Mouse (Mus musculus) kidney, embryonic 14.5 days (tissue): ENCODE measurements around the gene Kif5a. TPM values are rescaled to one million over a fixed set of nuclear protein-coding genes. Genes with fewer than 3 reads are reported as not detected.
A peak's percentile ranks its signal among the peaks of the same experiment; 100 is the strongest.
"Not testable (repeated sequence)": the region's sequence is repeated elsewhere in the genome, so short reads cannot be mapped to it uniquely, and the experiment has no call there.

Experiments
- ATAC-seq: fragments of 200-750 bp; cut with Nextera tagmentation; 2 replicates; pipeline ENCODE4 v1.8.0; 2017; ENCODE audit warnings: moderate number of reproducible peaks, mild to moderate bottlenecking, moderate TSS enrichment, moderate library complexity; ENCODE audit not compliant: low FRiP score, low TSS enrichment
- H3K27ac ChIP-seq: fragments of 300-500 bp; sonication (generic); 2 replicates; pipeline ENCODE4 v1.5.1; 2014; ENCODE audit warnings: low read depth, mild to moderate bottlenecking, low read length, moderate library complexity, mixed read lengths
- H3K27me3 ChIP-seq: fragments of 300-500 bp; sonication (generic); 2 replicates; pipeline ENCODE4 v1.6.1; 2014; ENCODE audit warnings: mild to moderate bottlenecking, low read length; ENCODE audit not compliant: control insufficient read depth, insufficient read depth
- H3K36me3 ChIP-seq: fragments of 300-500 bp; sonication (generic); 2 replicates; pipeline ENCODE4 v1.6.1; 2014; ENCODE audit warnings: low read length, mixed read lengths; ENCODE audit not compliant: control insufficient read depth, insufficient read depth
- H3K4me1 ChIP-seq: fragments of 300-500 bp; sonication (generic); 2 replicates; pipeline ENCODE4 v1.6.1; 2014; ENCODE audit warnings: low read length, mixed read lengths; ENCODE audit not compliant: control insufficient read depth, insufficient read depth
- H3K4me2 ChIP-seq: fragments of 300-500 bp; sonication (generic); replicated peaks from 2 replicates; pipeline ENCODE4 v1.6.1; 2014; ENCODE audit warnings: low read depth, mild to moderate bottlenecking, low read length
- H3K4me3 ChIP-seq: fragments of 300-500 bp; sonication (generic); 2 replicates; pipeline ENCODE4 v1.5.1; 2014; ENCODE audit warnings: mild to moderate bottlenecking, low read length
- H3K9ac ChIP-seq: fragments of 300-500 bp; sonication (generic); 2 replicates; pipeline ENCODE4 v1.6.1; 2014; ENCODE audit warnings: low read depth, mild to moderate bottlenecking, low read length, moderate library complexity
- H3K9me3 ChIP-seq: fragments of 300-500 bp; sonication (generic); 2 replicates; pipeline ENCODE4 v1.6.1; 2016; ENCODE audit warnings: low read length; ENCODE audit not compliant: control insufficient read depth
- WGBS: fragments of 180-500 bp; shearing (Covaris S2); extraction: QIAGEN DNeasy Blood & Tissue Kit; methylation state at CpG from one replicate; pipeline ENCODE4 v1.1.7; 2014; 5-methylcytosine and 5-hydroxymethylcytosine counted together
- polyA plus RNA-seq: library from polyadenylated mRNA; unstranded; fragments of >200 nt; fragmentation: Nextera tagmentation; extraction: Ambion mirVana; gene quantifications from 2 replicates; pipeline ENCODE4 v1.2.1, GENCODE M21; 2014

The Kif5a gene
- polyA plus RNA-seq = 0.37 and 0.57 TPM in 2 replicates

- WGBS = 1% methylated on average over 45 of the region's 53 CpGs
Observed at GRCm38 (mm10) chr10:127262548-127263398, at the start of gene Kif5a. TSS of gene Kif5a (minus strand) at chr10:127263348.

DNA sequence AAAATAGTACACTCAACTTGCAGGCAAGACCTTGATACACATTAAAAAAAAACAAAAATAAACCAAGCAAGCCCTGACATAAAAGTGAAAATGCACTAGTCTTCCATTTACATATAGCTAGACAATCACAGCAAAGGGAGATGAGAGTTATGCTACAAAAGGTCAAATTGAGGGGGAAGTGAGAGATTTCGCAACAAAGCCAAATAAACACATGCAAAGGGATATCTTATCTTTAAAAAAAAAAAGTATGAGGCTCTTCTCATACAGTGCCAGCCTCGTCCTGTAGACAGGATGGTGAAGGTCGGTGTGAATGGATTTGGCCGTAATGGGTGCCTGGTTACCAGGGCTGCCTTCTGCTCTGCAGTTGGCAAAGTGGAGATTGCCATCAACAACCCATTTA, 49.7 kb upstream of the Kif5a start:
- 83% methylated on average over 4 of the region's 4 CpGs for WGBS
- ATAC-seq = no peak
- Histone ChIP-seq H3K4me1 (peaks cover 8% of the 10 kb centered on the region), H3K27me3 (no peaks in the 10 kb centered on the region), H3K4me3 (no peak overlapping the region), H3K9me3 (no peaks in the 10 kb centered on the region), H3K36me3 (peaks cover 17% of the 10 kb centered on the region), H3K4me2 (no peak overlapping the region), H3K9ac (no peak overlapping the region), H3K27ac (no peak overlapping the region)

More at GRCm38 (mm10) chr10:127262548-127263398, at the start of gene Kif5a:
- no peaks in the 10 kb centered on the region for H3K36me3 ChIP-seq
- no peak within 1 kb of the TSS for H3K27ac ChIP-seq
- H3K9ac ChIP-seq = peak within 1 kb of the TSS; percentile 40; the same call in 1 of the 2 replicates
- peak within 1 kb of the TSS; percentile 87 for H3K4me2 ChIP-seq
- peaks cover 24% of the 10 kb centered on the region for H3K27me3 ChIP-seq
- H3K4me1 ChIP-seq = peaks cover 11% of the 10 kb centered on the region; the same call in 1 of the 2 replicates
- no peak for ATAC-seq
- peak within 1 kb of the TSS; percentile 42 for H3K4me3 ChIP-seq
- H3K9me3 ChIP-seq = no peaks in the 10 kb centered on the region

DNA sequence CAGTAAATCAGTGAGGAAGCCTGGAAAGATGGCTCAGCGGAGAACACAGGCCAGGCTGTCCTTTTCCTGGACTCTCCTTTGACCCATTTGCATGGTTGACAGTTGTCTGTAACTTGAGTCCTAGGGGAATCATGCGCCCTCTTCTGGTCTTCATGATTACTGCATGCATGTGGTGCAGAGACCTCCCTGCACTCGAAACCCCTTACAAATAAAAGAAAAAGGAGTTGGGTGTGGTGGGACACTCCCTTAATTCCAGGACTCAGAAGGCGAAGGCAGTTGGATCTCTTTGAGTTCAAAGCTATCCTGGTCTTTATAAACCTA, 49.2 kb upstream of the Kif5a start:
- WGBS = under 1% methylated on average over 4 of the region's 4 CpGs
- Histone ChIP-seq H3K27me3 (no peaks in the 10 kb centered on the region), H3K4me3 (peak overlapping the region; percentile 83), H3K9me3 (no peaks in the 10 kb centered on the region), H3K9ac (peak overlapping the region; percentile 87; the same call in 1 of the 2 replicates), H3K4me2 (peak overlapping the region; percentile 66), H3K36me3 (peaks cover 23% of the 10 kb centered on the region), H3K4me1 (peaks cover 8% of the 10 kb centered on the region), H3K27ac (no peak overlapping the region)
- peak; percentile 57 for ATAC-seq

DNA sequence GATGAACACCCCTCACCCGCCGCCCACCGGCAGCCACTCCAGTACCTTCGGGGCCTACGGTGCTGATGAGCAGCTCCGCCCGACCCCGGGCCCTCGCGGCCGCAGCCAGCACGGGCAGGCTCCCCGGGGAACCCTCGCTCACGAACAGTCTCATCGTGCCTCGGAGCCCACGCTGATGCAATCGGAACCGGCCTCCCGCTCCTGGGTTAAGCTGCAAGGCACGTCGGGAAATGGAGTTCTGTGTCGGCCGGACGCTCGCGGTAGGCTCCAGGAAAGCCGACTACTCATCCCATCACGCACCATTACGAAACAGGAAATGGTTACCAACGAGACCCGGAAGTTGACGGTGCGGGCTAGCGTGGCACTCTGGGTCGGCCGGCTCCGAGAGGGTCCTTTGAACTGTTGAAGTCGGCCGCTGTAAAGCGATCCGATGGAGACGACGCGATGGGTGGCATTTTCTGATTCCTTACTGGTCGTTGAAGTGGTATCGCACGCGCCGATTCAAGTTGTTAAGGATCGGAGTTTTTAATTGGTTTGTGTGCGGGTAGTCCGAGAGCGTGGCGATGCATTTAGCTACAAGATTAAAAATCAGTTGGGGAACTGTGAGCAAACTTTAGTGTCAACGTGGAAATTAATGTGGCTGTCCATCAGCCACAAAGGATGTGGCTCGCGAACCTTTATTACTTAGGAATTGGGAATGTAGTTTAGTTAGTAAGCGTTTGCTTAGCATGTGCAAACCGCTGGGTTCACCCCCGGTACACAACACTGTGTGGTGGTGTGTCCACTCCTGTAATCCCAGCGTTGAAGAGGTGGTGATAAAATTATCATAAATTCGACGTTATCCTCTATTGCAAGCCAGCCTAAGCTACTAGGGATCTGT, 48.6 kb upstream of the Kif5a start, which contains the start of gene Mars:
Gene Mars, minus strand, starts transcription at position 311 of the 880 bp plus-strand sequence.
- ATAC-seq = peak; percentile 94
- peak within 1 kb of the TSS; percentile 74 for H3K27ac ChIP-seq
- WGBS = under 1% methylated on average over 65 of the region's 65 CpGs
- H3K4me2 ChIP-seq = peak within 1 kb of the TSS; percentile 66
- peak within 1 kb of the TSS; percentile 83 for H3K4me3 ChIP-seq
- H3K36me3 ChIP-seq = peaks cover 29% of the 10 kb centered on the region
- H3K9ac ChIP-seq = peak within 1 kb of the TSS; percentile 87
- no peaks in the 10 kb centered on the region for H3K9me3 ChIP-seq
- peaks cover 8% of the 10 kb centered on the region for H3K4me1 ChIP-seq
- no peaks in the 10 kb centered on the region for H3K27me3 ChIP-seq

DNA sequence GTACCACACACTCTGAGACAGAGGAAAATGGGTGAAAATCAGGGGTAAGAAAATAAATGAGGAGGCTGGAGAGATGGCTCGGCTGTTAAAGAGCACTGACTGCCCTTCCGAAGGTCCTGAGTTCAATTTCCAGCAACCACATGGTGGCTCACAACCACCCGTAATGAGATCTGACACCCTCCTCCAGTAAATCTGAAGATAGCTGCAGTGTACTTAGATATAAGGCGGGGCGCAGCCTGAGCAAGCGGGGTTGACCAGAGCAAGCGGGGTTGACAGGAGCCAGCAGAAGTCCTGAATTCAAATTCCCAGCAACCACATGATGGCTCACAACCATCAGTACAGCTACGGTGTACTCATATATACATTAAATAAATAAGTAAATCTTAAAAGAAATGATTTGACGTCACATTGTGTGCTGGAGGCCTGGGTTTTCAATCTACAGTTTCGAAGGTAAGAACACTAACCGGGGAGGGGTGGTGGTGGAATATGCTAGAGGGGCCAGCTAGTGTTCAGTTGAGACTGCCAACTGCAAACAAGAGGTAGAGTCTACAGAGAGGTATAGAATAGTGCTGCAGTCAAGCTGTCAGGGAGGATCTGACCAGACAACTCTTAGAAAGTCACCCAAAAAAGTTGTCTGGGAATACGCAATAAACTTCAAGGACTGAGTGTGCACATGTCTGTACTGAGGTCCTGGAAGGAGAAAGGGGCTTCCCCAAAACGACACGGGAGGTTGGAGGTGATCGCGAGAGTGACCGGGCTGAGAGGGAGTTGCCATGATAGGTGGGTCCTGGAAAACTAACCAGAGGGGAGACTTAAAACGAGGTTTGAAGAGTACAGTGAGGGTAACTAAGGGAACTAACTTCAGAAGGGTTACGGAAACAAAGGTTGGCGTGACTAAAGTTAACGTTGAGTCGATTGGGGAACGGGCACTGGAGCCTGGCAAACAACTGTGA, 47.7 kb upstream of the Kif5a start:
- ATAC-seq = peak; percentile 44
- Histone ChIP-seq H3K4me2 (peak overlapping the region; percentile 66), H3K36me3 (peaks cover 38% of the 10 kb centered on the region), H3K27me3 (no peaks in the 10 kb centered on the region), H3K4me1 (peaks cover 8% of the 10 kb centered on the region), H3K27ac (peak overlapping the region; percentile 74; the same call in 1 of the 2 replicates), H3K4me3 (peak overlapping the region; percentile 83), H3K9ac (peak overlapping the region; percentile 87), H3K9me3 (no peaks in the 10 kb centered on the region)
- WGBS = 37% methylated on average over 23 of the region's 23 CpGs

GRCm38 (mm10) chr10:127309167-127309566, 46.0 kb upstream of the Kif5a start:
- H3K9me3 ChIP-seq, H3K4me1 ChIP-seq, H3K4me3 ChIP-seq, H3K4me2 ChIP-seq, H3K27me3 ChIP-seq, ATAC-seq, H3K27ac ChIP-seq, H3K9ac ChIP-seq: not testable (repeated sequence)
- WGBS = 92% methylated on average over 3 of the region's 3 CpGs
- peaks cover 54% of the 10 kb centered on the region for H3K36me3 ChIP-seq

DNA sequence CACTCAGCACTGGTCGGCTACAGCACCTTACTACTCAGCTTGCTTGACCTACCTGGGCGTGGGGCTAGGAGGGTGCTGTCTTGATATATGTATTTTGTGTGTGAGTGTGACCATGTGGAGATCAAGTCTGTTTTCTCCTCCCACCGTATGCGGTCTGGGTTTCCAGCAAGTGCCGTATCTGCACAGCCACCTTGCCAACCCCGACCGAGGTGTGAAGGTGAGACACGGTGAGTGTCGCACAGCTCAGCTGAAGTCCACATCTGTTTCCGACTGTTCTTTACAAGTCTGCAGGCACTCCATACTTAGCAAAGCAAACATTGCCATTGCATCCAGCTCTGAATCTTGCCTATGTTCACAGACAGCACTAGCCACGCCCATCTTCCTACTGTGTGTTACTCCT, 40.0 kb upstream of the Kif5a start:
- Histone ChIP-seq H3K27ac (no peak overlapping the region), H3K27me3 (no peaks in the 10 kb centered on the region), H3K4me1 (no peaks in the 10 kb centered on the region), H3K4me2 (no peak overlapping the region), H3K36me3 (peaks cover 97% of the 10 kb centered on the region), H3K9ac (no peak overlapping the region), H3K4me3 (no peak overlapping the region), H3K9me3 (no peaks in the 10 kb centered on the region)
- 95% methylated on average over 11 of the region's 11 CpGs for WGBS
- no peak; the same call in 1 of the 2 replicates for ATAC-seq

DNA sequence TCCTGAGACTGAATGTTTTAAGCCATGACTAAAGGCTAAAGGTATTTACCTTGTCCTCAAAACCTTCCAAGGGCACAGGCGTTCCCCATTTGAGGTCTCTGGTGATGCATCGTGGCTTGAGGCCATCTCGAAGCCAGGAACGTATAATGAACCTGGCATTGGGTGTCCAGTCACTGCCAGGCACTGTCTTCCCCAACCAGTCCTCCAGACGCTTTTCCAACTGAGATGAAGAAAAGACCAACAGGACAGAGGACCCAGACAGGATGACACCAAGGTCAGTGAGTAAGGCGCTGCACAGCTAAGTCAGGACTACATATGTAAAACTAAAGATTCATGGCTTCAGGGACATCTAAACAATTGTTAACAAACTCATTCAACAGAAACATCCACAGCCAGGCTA, 37.2 kb upstream of the Kif5a start:
- Histone ChIP-seq H3K9me3 (no peaks in the 10 kb centered on the region), H3K4me3 (no peak overlapping the region), H3K4me2 (no peak overlapping the region), H3K27me3 (no peaks in the 10 kb centered on the region), H3K9ac (no peak overlapping the region), H3K4me1 (no peaks in the 10 kb centered on the region), H3K27ac (no peak overlapping the region), H3K36me3 (peaks cover 97% of the 10 kb centered on the region)
- no peak for ATAC-seq
- WGBS = 97% methylated on average over 6 of the region's 6 CpGs
